Mouse (Mus musculus) monocyte, adult 59 days (primary cell): ENCODE measurements around the gene Rnf141. TPM values are rescaled to one million over a fixed set of nuclear protein-coding genes. Genes with fewer than 3 reads are reported as not detected.

Experiments
- total RNA-seq, 2 experiments: library from RNA; stranded (reverse); gene quantifications; one replicate each; pipeline ENCODE4 v1.2.4; 2023

The Rnf141 gene
- total RNA-seq = 10 to 100 TPM; 29.5 to 35.3 TPM

DNA sequence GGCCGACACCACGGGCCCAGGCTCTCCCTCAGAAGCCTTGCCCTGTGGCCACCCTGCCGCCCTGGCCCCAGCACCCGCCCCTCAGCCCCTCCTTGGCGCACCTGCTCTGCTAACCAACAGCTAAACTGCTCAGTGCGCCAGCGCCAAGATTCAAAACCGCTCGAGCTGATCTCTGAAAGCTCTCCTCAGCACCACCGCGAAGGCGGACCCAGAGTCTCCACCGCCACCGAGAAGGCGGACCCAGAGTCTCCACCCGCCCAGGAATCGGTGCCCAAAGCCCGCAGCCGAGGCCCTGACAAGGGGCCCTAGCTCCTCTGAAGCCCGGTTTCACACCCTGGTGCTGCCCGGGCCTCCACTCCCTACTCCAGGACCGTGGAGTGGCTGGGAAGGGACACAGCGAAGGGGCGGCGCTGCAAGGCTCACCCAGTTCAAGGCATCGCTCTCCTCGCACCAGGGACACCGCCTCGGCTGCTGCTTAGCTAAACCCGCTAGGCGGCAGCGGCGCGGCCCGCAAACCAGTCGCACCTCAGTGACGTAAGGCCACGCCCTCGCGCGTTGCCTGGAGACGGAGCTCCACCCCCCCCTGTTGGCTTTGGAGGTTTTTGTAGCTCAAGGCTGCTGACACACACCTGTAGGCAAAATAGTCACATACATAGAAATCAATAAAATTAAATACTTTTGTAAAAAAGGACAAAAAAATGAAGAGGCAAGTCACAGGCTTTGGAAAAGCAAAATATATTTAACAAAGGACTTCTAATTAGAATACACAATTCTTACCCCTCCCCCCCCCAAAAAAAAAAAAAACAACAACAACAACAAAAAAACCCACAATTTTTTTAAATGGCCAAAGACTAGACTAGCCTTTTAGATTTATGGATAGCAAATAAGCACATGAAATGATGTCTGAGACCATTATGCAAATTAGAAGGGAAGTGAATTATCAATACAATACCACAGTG lies at the start of gene Rnf141:
Gene Rnf141, minus strand, starts transcription at position 542 of the 959 bp plus-strand sequence.

GRCm38 (mm10) chr7:110862751-110863289 lies 18.6 kb upstream of the Rnf141 start, which contains the start of gene Lyve1:
Gene Lyve1 (minus strand): TSS chr7:110863239.

DNA sequence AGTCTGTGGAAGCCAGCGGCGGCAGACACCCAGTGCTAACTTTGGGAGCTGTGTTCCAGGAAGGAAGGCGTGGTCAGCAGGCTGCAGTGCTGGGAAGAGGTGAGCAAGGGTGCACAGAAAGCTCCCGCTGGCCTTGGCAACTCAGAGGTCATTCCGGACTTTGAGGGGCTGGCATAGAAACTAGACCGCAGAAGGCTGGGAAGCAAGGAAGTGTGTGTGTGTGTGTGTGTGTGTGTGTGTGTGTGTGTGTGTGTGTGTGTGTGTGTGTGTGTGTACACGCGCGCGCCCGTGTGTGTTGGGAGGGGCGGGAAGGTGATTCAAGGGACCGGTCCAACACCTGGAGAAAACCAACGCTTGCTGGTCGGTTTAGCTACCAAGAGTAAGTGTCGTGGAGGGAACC lies 76.3 kb downstream of the Rnf141 start, which contains the start of gene Ampd3:
Gene Ampd3, plus strand, starts transcription at position 206 of the 400 bp plus-strand sequence.

Other genes starting within 250 kb of the Rnf141 start
- gene Sbf2, start 229.5 kb downstream of the Rnf141 start, total RNA-seq = 10 to 100 TPM; 24.6 to 30.8 TPM
- not detected for gene Adm, start 216.8 kb downstream of the Rnf141 start, total RNA-seq
- 10 to 100 TPM; 69.0 to 85.5 TPM for gene Ampd3, start 76.3 kb downstream of the Rnf141 start, total RNA-seq
- under 1 TPM; 0.21 to 0.43 TPM for gene Lyve1, start 18.8 kb upstream of the Rnf141 start, total RNA-seq
- under 1 TPM in 1 of 2 experiments, not detected in 1; 0.30 TPM for gene Mrvi1, start 138.0 kb upstream of the Rnf141 start, total RNA-seq
- gene Ctr9, start 184.5 kb upstream of the Rnf141 start, total RNA-seq = 10 to 100 TPM; 39.1 to 45.9 TPM
- gene Eif4g2, start 238.6 kb upstream of the Rnf141 start, total RNA-seq = 100 to 1,000 TPM; 984 to 989 TPM